Mouse (Mus musculus) naive thymus-derived CD4-positive, alpha-beta T cell, adult 2 months (primary cell): ENCODE results near the gene Tmem245.

ENCODE experiments used
- DNase-seq: peaks from one replicate; pipeline ENCODE4 v3.0.0-alpha.2; 2011; ENCODE audit warnings: low read depth

The Tmem245 gene

DNA sequence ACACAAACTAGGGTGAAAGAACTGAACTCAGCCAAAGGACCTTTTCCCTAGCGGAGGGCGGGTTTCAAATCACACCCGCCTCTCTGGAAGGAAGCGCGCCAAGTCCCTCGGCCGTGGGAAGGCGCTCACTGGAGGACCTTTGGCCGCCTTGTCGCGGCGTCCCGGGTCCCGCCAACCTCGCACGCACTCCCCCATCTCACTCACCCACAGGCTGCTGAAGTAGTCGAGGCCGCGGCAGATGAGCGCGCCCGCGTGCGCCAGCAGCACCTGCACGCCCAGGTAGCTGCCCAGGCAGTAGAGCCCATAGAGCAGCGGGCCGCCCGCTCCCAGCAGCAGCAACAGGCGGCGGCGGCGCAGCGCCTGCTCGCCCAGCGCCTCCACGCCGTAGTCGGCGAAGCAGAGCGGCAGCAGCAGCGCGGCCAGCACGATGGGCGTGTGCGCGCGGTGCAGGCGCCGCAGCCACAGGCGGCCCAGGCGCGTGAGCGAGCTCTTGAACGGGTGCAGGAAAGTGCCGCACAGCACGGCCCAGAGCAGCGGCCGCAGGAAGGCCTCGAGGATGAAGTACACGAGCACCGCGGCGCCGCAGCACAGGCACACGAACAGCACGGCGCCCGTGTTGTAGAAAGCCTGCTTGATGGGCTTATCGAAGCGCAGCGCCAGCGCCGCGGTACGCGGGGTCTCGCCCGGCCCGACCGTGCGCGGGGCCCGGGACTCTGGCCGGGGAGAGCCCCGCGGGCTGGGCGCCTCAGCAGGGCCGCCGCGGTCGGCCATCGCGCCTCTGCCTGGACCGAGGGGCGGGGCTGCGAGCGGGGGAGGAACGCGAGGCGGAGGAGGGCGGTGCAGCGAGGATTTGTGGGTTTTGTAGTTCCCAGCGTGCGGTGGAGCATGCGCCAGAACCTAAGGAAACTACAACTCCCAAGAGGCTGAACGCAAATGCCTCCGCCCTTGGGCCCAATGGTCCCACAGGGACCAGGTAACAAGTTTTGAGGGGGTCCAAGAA is at the start of gene Tmem245:
Tmem245 (minus strand) TSS at position 797 of the 1,000 bp plus-strand sequence.
- DNase-seq: peak; percentile 94

DNA sequence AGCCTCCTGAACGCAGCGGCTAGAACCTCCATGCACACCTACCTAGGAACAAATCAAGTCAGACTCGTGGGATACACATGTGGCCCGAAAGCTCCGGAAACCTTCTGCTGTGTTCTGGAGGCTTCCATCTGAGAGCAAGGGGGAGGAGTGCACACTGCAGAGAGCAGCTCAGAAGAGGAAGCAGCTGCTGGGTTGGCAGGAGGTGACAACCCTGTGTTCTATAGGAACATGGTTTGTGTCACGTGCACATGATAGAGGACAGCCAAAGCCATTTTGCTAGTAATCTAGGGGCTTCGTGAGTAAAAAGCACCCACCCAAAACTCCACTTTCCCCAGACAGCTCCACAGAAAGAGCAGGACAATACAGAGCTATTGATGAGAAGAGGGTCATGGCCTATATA is 46.1 kb upstream of the Tmem245 start:
- DNase-seq: peak; percentile 12

DNA sequence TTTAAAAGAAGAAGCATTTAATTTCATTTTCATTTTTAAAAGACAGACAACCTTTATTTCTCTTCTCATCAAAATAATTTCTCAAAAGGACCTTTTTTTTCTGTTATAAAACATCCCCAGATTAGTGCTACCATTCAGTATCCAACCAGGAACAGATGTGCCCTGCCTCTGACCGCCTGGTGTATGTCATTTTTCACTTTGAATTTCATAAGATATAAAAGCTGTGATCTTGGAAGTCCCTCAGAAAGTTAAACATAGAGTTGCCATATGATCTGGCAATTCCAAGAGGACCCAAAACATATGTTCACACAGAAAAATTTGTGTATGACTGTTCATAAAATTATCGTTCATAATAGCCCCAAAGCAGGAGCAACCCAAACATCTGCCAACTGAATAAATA is 44.7 kb upstream of the Tmem245 start:
- no peak for DNase-seq

DNA sequence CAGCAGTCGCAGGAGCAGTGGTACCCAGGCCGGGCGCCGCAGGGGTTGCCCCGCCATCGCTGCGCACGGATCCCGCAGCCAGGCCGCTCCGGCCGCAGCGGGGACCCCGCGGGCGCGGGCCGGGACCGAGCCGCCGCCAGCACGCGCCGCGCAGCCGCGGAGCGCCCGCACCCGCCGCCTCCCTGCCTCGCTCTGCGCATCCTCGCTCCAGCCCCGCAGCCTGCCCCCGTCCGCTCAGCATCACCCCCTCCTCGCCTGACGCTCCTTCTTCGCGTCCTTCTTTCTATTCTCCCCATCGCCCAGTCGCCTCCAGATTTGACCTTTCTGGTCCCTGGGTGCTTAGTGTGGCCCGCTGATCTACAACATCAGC is 43.0 kb upstream of the Tmem245 start, which contains the start of gene Frrs1l:
Frrs1l (minus strand) TSS at position 177 of the 370 bp plus-strand sequence.
- no peak for DNase-seq

DNA sequence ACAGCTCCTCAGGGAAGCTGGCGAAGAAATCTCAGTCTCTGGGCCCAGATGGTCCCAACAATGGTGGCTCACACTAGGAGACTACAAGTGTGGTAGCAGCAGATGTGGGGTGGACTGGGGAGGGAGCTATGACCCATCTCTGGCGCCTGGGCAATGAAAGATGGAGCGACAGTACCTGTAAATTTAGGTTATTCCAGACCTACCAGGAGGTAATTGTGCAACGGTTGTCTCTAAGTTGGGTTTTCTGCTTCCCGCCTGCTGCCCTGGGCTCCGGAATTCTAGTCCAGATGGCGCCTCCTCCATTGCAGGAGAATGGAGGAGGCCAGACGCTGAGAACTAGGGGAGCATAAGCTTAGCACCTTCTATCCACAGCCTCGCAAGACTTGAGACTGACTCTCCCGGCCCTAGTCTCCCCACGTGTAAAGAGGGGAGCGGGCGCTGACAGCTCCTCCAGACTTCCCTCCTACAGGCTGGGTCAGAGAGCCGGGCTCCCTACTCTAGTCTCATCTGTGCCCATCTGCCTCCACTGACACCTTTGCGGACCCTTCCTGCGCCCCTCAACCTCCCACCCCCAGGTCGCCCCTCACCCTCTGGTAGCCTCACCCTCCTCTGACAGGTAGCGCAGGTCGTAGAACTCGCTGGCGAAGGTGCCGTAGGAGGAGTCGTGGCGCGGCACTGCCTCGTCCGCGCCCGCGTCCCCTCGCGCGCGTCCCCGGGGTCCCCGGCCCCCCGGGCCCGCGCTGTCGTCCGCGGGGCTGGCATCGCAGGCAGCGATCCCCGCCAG is 42.4 kb upstream of the Tmem245 start:
- DNase-seq: no peak

DNA sequence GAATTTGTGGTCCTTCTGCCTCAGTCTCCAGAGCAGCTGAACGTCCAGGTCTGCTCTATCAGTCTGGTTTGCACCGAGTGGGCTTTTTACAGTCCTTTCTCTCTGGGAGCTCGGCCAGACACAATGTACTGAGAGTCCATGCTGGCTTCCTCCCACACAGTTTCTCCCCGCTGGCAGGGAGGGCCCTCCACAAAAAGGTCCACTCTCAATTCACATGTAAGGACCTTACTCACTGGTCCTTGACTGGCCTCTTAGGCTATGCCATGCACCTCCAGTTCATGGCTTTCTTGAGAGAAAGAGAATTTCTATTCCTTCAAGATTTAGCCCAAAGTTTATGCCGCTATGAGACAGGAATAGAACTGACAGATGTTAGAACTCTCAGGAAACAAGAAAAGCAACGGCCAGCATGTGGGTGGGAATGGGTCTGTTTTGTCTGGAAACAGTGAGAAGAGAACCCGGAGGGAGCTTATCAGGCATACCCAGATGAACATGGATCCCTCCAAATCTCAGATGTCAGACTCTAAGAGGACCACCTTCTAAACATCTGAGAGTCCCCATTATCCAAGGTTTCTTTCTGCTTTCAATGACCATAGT is 18.4 kb upstream of the Tmem245 start:
- no peak for DNase-seq

DNA sequence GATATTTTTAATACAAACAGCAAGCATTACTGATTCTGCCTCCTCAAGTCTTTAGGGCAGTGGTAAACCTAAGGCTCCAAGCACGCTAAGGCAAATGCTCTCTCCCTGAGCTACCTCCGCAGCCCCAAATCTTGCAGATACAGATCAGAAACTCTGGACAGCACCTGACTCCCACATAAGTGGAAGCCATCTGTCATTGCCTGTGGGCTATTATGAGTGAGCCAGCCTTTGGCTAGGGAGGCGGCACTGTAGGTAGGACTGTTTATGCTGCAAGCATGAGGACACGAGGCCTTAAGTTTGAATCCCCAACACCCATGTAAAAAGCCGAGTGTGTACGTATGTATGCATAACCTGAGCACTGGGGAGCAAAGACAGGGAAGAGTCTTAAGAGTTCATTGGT is 16.4 kb upstream of the Tmem245 start:
- no peak for DNase-seq

DNA sequence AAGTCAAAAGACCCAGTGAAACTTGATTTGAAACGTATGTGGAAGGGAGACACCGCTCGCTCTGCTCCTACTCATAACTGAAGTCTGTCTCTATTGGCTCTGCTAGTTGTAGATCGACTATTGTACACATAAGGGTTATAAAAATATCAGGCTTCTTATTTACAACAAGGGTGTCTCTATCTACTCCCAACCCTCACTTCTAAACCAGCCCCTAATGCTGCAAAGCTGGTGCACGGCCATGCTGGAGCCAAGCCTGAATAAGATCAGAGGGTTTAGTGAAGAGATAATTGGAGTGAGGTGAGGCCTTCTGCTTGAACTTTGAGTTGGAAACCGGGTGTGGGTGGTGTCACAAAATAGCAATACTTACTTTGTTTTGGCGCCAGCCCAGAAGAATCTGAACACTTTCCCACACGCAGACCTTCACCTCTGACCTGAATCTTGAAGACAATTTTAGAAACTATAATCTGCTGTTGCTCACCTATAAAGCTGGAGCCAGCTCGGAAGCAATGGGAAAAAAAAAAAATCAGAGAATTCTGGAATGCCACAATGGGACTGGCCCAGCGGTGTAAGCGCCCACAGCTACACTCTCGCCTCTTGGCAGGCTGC is 14.2 kb upstream of the Tmem245 start:
- DNase-seq: no peak

DNA sequence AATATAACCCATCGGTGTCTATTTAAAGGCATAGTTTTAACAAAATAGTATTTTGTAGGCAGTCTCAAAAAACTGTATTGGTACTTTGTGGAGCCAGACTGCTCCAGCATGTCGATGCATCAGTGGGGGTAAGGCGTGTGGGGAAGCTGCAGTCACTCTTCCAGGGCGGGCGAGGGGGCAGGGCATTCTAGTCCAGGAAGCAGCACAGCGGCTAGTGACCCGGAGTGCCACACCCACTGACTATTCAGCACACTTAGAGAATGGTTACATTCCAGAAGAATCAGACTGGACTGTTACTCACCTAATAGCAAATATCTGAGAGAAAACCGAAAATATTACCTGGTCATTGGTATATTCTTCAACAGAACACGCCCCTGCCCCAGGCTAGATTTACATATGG is 10.3 kb upstream of the Tmem245 start:
- no peak for DNase-seq

DNA sequence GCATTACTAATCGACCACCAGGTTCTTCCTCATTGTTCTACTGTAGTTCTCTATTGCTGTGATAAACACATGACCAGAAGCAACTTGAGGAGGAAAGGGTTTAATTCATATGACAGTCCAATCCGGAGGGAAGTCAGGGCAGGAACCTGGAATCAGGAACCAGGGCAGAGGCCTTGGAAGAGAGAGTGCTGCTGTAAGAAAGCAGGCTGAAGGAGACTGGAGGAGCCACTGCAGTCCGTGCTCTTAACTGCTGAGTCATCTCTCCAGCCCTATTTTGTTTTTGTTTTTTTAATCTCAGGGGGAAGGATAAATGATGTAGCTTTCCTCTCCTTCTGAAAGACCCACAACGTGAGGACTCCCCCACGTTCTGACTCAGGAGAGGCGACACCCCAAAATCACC is 6.0 kb upstream of the Tmem245 start:
- DNase-seq: no peak

DNA sequence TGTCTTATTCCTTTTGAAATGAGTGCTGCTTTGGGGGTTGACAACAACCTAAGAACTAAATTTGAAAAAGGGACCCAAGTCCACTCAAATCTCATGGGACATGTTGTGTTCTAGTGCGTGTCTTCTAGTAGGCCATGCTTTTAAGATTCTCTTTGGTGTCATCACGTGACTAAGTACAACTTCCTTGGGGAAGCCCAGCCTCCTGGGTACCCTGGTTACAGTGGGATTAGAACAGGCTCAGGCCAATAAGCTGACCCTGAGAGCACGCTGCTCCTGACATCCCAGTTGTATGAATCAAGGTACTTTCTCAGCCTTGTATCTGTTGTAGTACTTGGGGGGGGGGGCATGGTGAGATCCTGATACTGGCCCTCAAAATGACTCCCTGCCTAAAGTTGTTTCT is 4.5 kb upstream of the Tmem245 start:
- DNase-seq: no peak

DNA sequence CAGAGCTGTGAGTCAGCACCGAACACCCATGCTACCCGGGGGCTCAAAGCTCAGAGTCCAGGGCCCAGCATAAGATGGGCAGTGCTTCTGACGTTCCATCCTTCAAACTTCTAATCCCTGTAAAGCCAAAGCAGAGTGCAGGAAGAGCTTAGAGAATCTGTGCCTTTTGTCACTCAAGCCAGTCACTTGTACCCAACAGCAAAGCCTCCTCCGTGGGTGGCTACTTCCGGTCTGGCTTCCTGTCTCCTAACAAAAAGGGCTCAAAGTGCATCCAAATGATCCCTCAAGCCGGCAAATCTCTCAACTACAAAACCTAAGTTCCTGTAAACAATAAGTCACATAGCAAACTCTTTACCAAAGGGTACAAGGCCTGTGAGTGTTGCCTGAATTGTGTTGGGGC is 2.3 kb upstream of the Tmem245 start:
- peak; percentile 59 for DNase-seq

DNA sequence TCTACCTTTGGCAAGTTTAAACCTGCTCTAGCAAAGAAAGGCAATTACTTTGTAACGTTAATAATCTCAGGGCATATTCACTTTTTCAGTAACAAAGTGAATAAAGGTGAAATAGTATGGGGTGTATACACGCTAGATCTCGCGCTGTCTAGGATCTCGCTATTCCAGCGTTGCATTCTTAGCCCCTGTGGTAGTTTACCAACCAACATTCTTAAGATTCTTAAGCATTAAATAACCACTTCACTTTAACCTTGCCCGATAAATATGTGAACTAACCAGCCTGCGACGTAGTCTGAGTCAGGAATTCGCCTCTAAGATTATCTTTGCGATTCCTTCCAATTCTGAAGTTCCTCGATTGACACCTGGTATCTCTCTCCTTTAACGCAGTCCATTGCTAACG is 1.1 kb downstream of the Tmem245 start:
- no peak for DNase-seq

DNA sequence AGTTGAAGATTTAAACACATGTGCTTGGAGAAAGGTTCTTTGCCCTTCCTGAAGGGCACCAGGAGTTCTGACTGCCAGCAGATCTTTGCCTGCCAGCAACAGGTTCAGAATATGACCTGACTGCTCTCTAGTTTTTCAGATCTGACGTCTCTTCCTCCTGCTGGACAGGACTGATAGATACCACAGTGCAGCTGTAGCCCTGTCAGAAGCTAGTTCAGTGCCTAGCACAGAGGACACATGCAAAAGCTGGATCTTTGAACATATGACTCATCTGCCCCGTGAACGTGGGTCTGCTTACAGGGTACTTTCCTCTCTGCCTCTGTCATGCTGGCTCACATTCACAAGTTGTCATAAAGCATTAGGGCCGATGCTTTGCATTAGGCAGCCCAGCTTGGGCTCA is 3.0 kb downstream of the Tmem245 start:
- no peak for DNase-seq

DNA sequence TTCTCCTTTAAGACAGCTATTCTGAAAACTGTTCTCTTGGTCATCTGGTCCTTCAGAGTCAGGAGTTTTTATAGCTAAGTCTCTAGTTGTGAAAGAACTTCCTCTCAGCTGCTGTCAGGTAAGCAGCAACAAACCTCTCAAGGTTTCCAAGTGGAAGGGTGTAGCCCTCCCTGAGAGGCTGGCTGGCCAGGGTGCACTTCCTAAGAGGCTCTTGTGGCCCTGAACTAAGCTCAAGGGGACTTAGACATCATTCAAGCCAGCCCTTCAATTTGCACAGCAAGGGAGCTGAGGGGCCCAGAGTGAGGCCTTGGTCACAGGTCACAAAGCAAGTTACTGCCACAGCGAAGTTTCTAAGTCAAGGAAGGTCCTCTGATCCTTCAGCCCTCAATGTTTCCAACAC is 4.0 kb downstream of the Tmem245 start:
- no peak for DNase-seq

DNA sequence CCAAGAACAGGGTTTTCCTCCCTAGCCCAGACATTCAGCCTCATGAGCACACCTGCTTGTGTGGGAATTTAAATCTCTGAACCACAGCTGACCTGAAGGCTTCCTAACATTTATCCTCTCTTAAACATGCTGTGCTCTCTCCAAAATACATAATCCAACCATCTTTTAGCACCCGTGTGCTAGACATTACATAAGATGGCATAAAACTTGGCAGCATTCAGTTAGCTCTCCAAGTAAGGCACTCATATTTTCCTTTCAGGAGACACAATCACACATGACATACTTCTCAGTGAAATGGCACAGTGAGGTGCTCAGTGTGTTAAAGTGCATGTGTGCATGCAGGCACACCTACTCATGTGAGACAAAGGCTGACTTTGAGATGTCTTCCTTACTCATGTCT is 4.7 kb downstream of the Tmem245 start:
- no peak for DNase-seq

DNA sequence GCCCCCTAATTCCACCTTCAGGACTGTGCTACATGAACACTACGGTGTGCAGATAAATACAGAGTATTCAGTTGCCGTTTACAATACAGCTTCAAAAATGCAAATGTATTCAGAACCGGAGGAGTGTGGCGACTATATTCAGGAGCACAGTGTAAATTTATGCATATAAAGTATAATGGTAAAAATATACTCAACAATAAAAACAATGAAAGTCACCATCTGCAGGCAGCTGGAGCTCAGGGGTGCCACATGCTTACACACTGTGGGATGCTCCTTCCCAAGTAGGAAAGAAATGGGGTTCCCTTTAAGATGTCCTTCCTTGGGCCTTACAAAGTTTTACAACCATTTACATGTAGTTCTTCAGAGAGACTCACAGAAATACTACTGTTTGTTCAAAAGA is 5.8 kb downstream of the Tmem245 start:
- DNase-seq: no peak

DNA sequence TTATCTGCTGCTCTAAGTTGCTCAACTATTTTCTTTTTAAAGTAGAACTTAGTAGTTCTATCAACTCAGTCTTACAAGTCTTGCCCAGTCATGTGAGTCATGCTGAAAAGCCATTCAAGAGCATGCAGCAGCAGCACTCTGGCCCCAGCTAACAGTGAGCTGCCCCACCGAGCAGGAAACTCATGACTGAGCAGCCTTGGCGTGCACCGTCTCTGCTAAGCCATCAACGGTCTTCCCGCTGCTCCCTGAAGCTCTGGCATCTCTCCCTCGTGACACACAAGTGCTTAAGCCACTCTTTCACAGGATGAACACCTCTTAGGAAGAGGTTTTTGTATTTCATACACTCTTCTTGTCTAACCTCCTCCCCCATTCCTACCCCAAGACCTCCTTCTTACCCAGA is 10.1 kb downstream of the Tmem245 start:
- DNase-seq: no peak

DNA sequence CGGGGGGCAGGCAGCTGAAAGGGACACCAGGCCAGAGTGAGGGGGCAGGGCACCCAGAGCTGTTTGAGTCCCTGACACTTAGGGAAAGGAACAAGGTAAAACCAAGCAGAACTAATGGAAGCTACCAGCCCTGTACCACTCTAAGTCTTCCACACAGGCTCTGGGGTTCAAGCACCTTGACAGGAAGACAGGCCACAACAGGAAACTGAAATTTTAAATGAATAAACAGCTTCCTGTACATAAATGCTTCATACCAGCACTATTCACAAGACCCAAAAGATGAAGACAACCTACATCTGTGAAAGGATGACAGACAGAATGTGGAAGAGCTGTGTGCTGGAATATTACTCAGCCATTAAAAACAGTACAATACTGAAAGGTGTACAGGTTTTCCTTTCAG is 11.9 kb downstream of the Tmem245 start:
- DNase-seq: no peak

DNA sequence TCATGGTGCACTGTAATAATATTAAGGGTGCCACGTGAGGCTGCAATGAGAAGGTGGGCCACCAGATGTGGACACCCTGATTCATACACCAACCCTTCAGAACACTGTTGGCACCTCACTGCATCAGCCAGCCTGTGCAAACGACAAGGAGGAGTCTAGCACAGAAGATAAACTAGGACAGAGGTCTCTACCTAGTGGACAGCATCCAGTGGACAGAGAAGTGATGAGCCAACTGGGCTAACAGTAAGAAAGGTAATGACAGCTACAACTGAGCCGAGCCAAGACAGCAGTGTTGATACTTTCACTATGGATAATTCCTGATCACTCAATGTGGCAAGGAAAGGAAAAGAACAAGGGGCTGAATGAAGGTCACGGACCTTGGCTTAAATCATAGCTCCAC is 14.1 kb downstream of the Tmem245 start:
- DNase-seq: no peak

DNA sequence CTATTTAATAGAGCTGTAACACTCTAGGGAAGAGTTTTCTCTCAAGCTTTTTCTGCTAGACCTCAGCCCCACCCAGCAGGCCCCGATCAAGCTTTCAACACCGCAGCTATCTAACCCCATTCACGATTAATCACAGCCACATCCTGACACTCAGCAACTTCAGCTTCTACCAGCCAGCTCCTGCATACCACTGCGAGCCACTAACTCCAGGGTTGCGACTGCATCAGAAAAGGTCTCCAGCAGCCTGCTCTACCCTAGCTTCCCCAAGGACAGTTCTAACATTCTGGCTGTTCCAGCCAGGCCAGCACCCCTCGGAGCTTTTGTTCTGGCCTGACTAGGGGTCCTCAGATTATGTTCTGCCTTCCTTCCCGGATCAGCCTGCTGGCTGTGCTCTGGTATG is 15.1 kb downstream of the Tmem245 start:
- no peak for DNase-seq

DNA sequence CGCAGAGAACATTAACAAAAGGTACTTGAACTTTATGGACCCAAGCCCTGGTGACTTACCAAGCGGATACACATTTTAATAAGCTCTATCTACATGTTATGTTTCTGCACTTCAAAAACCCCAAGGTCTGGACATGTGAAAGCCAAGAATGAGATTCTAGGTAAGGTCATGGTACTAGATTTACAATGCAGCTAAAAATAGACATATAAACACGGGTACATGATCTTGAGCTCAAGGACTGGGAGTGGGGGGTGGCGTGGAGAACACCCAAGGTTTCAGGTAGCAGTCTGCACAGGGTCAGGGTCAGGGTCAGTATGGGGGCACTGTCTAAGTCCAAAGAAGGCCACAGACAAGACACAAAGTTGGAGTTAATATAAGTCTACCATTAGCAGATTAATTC is 16.9 kb downstream of the Tmem245 start:
- DNase-seq: no peak
